Mouse (Mus musculus): ENCODE measurements around the gene Prkag2.

Gene Prkag2

GRCm38 (mm10) chr5:25100516-25101125 is at the start of gene Prkag2:
Gene Prkag2 (minus strand): TSS chr5:25100642.
- peak; percentile 68 for DNase-seq (ENCODE audit: low read depth, low spot score)

GRCm38 (mm10) chr5:25149331-25149965 is 49.0 kb upstream of the Prkag2 start:
- no peak for DNase-seq (ENCODE audit: low read depth, low spot score)

DNA sequence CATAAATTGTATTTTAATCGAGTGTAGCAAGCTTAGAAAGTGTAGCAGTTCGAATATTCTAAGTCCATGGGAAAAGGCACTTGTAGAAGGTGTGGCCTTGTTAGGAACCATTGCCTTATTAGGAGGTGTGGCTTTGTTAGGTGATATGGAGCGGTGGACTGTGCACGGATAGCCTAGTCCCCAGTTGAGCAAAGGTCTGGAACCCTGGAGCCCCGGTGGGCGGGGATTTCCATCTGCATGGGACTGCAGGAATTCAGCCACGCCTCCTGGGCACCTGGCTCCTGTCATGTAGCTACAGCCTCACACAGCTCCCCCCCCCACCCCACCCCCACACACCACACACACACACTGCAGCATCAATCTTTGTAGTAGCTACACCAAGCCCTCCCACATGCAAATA is 46.3 kb upstream of the Prkag2 start:
- no peak for DNase-seq (ENCODE audit: low read depth, low spot score)

DNA sequence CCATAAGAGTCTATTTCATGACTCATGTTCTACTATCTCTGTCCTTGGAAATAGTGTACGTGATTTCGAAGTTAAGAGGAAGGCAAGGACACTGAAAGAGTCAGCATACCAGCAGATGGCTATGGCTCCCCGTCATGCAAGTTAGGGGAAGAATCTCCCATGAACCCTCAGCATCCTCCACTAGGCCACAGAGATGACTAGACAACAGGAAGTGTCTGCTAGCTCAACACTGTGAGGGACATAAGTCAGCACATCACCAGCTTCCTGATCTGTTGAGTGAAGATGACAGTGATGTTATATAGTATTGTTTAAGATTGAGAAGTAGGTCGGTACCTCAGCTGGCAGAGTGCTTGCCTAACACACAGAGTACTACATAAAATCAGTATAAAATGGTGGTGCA is 27.4 kb upstream of the Prkag2 start:
- no peak for DNase-seq (ENCODE audit: low read depth, low spot score)

DNA sequence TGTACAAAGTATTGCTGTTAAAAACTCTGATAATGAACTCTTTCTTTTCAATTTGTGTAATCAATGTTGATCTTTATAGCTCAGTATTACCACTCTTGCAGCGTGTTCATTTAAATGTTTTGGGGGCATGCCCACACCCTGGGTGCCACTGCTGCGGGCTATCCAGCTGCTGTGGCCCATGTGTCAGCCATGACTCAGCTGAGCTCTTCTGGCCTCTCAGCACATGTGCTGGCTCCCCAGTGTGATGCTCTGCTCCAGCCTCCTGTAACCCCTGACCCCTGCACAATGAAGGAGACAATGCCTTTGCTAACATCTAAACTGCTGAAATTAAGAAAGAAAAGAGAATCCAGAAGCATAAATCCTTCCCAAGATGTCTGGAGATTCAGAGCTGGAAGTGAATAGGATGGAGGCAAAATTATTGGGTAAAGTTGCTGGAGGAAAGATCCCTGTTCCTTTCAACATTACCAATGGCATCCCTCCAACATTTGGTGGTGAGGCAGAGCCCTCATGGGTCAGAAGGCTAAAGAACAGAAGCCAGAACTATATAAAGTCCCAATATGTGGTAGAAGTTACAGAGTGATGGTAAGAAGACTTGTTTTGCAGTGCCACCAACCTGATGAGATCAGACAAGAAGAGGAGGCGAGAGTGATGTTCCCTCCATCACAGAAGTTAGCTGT is 25.6 kb upstream of the Prkag2 start:
- no peak for DNase-seq (ENCODE audit: low read depth, low spot score)

DNA sequence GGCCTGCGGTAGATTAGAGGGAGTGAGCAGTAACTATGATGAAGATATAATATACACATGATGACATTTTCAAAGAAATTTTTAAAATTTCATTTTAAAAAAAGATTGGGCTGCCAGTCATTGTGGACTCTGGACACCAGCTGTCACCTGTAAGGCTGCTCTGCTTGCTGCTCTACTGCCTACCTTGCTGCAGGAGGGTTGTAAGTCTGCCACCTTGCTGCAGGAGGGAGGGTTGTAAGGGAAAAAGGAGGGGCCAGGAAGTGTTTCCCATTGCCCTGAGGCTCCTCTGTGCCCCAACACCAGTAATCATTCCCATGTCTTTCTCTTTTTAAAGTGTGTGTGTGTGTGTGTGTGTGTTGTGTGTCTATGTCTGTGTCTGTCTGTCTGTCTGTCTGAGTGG is 22.1 kb upstream of the Prkag2 start:
- DNase-seq (ENCODE audit: low read depth, low spot score) = no peak

DNA sequence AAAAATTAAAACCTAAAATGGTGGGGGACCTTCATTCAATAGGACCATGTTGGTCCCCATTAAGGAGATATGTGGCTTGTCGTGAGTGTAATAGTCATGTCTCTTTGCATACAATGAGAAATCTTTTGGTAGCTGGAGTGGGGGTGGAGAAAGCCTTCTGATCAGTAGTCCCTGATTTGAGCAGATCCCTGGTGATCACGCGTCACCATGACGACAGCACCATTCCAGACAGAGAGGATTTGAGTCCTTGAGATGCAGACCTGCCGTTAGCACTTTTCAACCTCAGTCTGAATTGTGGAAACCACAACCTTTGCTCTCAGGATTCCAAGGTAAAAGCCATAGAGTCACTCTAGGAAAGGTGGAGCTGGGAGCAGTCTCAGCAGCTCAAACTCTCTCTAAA is 18.7 kb upstream of the Prkag2 start:
- no peak for DNase-seq (ENCODE audit: low read depth, low spot score)

- DNase-seq (ENCODE audit: low read depth, low spot score) = no peak
These were observed 15.6 kb upstream of the Prkag2 start for GRCm38 (mm10) chr5:25115997-25116396.

GRCm38 (mm10) chr5:25115216-25115615 is 14.8 kb upstream of the Prkag2 start:
- no peak for DNase-seq (ENCODE audit: low read depth, low spot score)

- no peak for DNase-seq (ENCODE audit: low read depth, low spot score)
These were observed 13.7 kb upstream of the Prkag2 start for GRCm38 (mm10) chr5:25114110-25114509.

GRCm38 (mm10) chr5:25110314-25110713 is 9.9 kb upstream of the Prkag2 start:
- DNase-seq (ENCODE audit: low read depth, low spot score) = no peak

DNA sequence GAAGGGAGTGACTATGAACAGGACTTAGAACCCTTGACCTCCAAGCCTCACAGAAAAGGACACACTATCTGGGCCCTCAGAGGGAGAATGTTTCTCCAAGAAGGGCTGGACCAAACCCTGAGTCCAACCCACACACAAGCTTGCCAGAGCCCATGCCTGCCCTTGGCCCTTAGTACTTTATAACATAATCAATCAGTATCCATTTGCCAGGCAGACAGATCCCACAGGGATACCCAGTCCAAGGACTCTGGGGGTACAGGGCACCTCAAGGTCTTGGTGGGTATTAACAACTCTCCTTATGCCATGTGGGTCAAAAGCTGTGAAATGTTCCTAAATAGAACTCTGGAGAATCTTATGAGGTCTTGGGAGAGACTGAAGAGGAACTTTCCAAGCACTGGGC is 5.3 kb upstream of the Prkag2 start:
- no peak for DNase-seq (ENCODE audit: low read depth, low spot score)

GRCm38 (mm10) chr5:25101126-25101523 is 683 bp upstream of the Prkag2 start:
- DNase-seq (ENCODE audit: low read depth, low spot score) = peak; percentile 61

GRCm38 (mm10) chr5:25100157-25100515 is 306 bp downstream of the Prkag2 start:
- no peak for DNase-seq (ENCODE audit: low read depth, low spot score)

DNA sequence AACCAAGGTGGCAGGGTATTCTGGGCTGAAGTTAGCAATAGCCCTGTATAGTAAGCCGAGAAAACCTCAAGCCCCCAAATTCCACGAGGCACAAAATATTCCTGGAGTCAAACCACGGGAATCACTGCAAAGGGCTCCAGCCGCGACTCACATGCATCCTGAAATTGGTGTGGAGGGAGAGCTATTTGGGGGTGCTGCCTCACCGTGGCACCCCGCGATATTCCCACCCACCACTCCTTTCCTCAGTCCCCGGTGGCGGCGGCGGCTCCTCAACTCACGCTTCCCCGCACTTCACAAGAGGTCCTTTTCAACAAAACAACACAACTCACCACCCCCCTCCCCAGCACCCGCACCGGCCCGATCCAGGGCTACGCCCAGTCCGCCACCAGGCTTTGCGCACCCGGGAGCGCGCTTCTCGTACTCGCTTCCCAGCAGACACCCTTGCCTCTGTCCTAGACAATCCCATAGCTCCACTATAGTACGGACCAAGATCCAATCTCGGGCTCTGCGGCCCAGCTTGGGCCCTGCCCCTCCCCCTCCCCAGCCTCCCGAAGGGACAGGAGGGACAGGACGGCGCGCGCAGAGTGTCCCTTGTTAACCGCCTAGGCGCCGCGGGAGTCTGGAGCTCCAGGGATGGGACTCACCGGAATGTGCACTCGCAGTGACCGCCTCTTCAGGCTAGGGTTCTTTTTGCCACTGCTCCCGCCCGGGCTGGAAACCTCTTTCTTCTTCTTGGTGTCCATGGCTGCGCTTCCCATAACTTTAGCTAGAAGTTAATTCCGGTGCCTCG is 880 bp downstream of the Prkag2 start:
- peak; percentile 16 for DNase-seq (ENCODE audit: low read depth, low spot score)

DNA sequence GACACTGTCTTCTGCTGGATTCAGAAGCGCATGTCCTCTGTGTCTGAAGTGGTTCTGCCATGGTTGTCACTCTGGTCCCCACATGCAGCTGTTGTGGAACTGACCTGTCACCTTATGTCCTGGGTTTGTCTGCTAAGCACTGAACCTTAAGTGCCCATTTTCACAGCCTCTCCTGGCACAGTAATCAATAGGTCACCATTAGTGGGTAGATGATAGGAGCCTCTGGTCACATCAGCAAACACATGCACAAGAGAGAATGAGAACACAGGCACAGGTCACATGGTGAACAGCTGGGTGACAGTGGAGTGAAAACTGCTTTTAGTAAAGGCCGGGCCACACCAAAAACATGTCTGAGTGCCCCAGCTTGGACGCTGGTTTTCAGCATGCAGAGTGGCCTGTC is 2.6 kb downstream of the Prkag2 start:
- DNase-seq (ENCODE audit: low read depth, low spot score) = no peak

DNA sequence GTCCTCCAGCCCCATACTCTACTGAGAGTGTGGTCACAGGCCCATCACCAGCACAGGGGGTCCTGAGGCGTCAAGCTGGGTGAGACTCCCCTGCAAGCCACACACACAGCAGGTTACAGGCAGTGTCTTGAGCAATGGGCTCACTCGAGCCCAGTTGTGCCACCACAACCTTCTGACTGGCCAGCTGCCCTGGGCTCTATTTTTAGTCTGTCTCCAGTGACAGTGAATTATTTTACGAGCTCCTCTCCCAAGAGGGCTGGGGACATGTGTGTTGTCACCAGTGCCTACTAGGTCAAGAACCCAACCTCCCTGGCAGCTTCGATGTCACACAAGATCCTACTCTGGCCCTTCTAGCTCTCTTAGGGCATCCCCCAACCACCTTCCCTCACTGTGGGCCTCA is 4.0 kb downstream of the Prkag2 start:
- no peak for DNase-seq (ENCODE audit: low read depth, low spot score)

- no peak for DNase-seq (ENCODE audit: low read depth, low spot score)
These were observed 7.7 kb downstream of the Prkag2 start for GRCm38 (mm10) chr5:25092630-25093245.

DNA sequence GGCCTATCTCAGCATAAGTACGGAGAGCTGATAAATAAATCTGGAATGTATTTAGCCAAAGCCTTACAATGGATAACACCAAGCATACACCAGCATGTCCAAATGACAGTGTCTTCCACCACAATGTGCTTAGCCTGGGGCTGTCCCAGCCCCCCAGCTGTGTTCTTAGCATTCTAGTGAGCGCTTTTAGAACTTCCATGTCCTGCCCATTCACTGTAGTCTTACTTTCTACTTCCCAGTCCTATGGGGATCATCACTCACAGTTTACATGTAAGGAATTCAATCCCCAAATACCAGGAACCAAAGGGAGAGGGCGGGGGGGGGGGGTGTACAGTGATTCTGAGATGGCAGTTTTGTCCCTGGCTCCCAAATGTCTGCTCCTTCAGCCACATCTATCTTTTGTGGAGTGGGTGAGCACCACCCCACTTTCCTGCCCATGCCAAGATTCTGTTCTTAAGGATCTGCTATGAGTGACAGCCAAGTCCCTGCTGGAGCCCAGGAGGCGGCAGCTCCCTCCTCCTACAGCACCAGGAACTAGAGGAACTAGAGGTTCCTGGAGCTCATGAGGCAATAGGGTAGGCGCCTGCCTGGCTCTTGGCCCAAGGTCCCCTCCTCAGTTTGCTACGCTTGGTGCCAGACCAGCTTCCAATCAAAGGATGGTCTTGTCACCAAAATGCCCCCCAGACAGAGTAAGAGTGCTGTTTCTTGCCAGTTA is 11.0 kb downstream of the Prkag2 start:
- DNase-seq (ENCODE audit: low read depth, low spot score) = no peak

- DNase-seq (ENCODE audit: low read depth, low spot score) = no peak
These were observed 11.8 kb downstream of the Prkag2 start for GRCm38 (mm10) chr5:25088633-25089032.

- DNase-seq (ENCODE audit: low read depth, low spot score) = no peak
These were observed 12.3 kb downstream of the Prkag2 start for GRCm38 (mm10) chr5:25088111-25088510.
